Mouse (Mus musculus) liver, adult 2 months (tissue): ENCODE results near the gene Foxp2.

ENCODE experiments used
- CTCF ChIP-seq: fragments of 200-500 bp; IDR thresholded peaks from 2 replicates; pipeline ENCODE4 v1.5.1; 2011; ENCODE audit warnings: low read depth, low read length, control low read depth
- POLR2A ChIP-seq: fragments of 200-500 bp; IDR thresholded peaks from 2 replicates; pipeline ENCODE4 v1.6.1; 2011; ENCODE audit warnings: low read length, control low read depth; ENCODE audit not compliant: insufficient read depth; ENCODE audit errors: extremely low read depth

- TF ChIP-seq POLR2A = no peak
- no peak for TF ChIP-seq CTCF
Measured at GRCm38 (mm10) chr6:15310671-15311070, 409.5 kb downstream of the Foxp2 start.
